Mouse (Mus musculus): ENCODE data around the gene Stx1a. TPM values are rescaled to one million over a fixed set of nuclear protein-coding genes. Genes with fewer than 3 reads are reported as not detected.
"Not testable (repeated sequence)": the region's sequence is repeated elsewhere in the genome, so short reads cannot be mapped to it uniquely, and the experiment has no call there.

Stx1a gene
- polyA plus RNA-seq, 1 experiment from 2014 or later = 90.9 TPM

DNA sequence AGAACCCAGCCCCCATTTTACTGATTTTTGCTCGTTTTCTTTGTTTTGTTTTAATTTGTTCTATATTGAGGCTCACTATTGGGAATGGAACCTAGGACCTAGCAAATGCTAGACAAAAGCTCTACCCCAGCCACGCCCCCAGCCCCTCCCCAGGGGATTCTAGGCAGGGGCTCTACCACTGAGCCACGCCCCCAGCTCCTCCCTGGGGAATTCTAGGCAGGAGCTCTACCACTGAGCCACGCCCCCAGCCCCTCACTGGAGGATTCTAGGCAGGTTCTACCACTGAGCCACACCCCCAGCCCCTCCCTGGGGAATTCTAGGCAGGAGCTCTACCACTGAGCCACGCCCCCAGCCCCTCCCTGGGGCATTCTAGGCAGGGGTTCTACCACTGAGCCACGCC, 26.0 kb downstream of the Stx1a start:
- H3K4me1 ChIP-seq (replicated peaks); H3K4me3 ChIP-seq; H3K9me3 ChIP-seq; H3K27me3 ChIP-seq; H3K9ac ChIP-seq; ATAC-seq (ENCODE audit: low read depth); H3K4me2 ChIP-seq; H3K27ac ChIP-seq (replicated peaks): not testable (repeated sequence)
- 92% methylated on average over 6 of the region's 6 CpGs for WGBS
- H3K36me3 ChIP-seq = peaks cover 77% of the 10 kb centered on the region

DNA sequence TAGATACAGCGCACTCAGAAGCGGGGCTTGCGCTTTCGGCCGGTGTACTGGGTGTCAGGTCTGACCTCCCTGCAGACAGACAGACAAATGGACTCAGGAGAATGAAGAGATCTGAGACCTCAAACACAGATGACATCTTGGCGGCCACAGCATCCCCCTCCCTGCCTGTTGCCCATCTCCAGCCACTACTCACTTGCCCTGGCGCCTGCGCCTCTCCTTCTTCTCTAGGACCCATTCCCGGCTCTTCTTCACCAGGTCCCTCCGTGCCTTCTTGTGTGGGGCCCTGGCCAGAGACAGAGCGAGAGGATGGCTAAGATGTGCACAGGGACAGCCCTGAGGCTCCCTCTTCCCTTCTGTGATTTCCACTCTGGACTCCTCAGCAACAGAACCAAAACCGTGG, 30.1 kb downstream of the Stx1a start:
- ATAC-seq (ENCODE audit: low read depth) = no peak
- Histone ChIP-seq H3K27ac (replicated peaks) (no peak overlapping the region), H3K4me1 (replicated peaks) (no peaks in the 10 kb centered on the region), H3K9ac (no peak overlapping the region), H3K4me2 (no peak overlapping the region), H3K9me3 (no peaks in the 10 kb centered on the region), H3K36me3 (peaks cover 93% of the 10 kb centered on the region), H3K27me3 (no peaks in the 10 kb centered on the region), H3K4me3 (no peak overlapping the region)
- WGBS = 92% methylated on average over 12 of the region's 12 CpGs

DNA sequence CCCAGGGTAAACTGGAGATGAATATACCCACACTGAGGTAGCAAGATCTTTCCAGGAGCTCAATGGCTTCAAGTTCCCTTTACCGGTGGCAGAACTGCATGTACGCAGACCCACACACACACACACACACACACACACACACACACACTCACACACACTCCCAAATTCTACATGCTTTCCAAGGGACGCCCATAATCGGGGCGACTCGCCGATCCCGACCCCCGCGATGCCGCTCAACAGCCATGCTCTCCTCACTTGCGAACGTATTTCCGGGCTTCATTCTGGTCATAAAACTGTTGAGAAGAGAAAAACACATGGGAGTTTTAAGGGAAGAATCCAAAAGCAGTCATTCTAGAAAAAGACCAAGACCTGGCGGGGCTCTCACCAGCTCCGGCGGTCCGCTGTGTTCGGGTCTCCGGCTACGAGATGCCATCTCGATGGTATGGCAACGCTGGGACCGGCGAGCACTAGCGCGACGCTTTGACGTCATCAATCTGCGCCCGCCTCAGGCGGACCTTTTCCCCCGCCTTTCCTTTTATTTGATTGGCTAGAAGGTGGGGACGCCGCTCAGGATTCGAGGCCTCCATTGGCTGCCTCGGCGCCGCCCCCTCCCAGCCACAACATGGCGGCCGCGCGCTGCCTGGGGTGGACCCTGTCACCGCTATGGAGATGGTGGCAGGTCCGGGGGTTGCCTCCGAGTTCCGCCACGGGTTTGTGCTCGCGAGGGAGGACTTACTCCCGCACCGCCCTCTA, 40.5 kb downstream of the Stx1a start, which contains the start of gene Dnajc30:
TSS of gene Dnajc30 (plus strand) at position 574 of the 753 bp plus-strand sequence.
- Histone ChIP-seq H3K9me3 (no peaks in the 10 kb centered on the region), H3K27ac (replicated peaks) (peak within 1 kb of the TSS; percentile 74), H3K27me3 (no peaks in the 10 kb centered on the region), H3K9ac (peak within 1 kb of the TSS; percentile 87), H3K36me3 (peaks cover 48% of the 10 kb centered on the region), H3K4me2 (peak within 1 kb of the TSS; percentile 95), H3K4me3 (peak within 1 kb of the TSS; percentile 97), H3K4me1 (replicated peaks) (peaks cover 27% of the 10 kb centered on the region)
- peak; percentile 98 for ATAC-seq (ENCODE audit: low read depth)
- under 1% methylated on average over 52 of the region's 52 CpGs for WGBS

DNA sequence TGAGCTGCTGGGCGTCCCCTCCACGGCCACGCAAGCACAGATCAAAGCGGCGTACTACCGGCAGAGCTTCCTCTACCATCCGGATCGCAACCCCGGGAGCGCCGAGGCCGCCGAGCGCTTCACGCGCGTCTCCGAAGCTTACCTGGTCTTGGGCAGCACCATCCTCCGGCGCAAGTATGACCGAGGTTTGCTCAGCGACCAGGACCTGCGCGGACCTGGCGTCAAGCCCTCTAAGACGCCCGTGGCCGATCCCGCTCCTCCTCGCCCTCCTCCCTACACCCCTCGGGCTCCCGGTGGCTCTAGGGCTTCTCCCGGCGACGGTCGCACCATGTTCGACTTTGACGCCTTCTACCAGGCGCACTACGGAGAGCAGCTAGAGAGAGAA, 41.1 kb downstream of the Stx1a start:
- H3K27ac ChIP-seq (replicated peaks) = peak overlapping the region; percentile 74
- ATAC-seq (ENCODE audit: low read depth) = peak; percentile 47
- peak overlapping the region; percentile 87 for H3K9ac ChIP-seq
- 0% methylated on average over 40 of the region's 40 CpGs for WGBS
- H3K4me1 ChIP-seq (replicated peaks) = peaks cover 27% of the 10 kb centered on the region
- H3K27me3 ChIP-seq = no peaks in the 10 kb centered on the region
- peak overlapping the region; percentile 95 for H3K4me2 ChIP-seq
- H3K9me3 ChIP-seq = no peaks in the 10 kb centered on the region
- H3K36me3 ChIP-seq = peaks cover 42% of the 10 kb centered on the region
- H3K4me3 ChIP-seq = peak overlapping the region; percentile 97

DNA sequence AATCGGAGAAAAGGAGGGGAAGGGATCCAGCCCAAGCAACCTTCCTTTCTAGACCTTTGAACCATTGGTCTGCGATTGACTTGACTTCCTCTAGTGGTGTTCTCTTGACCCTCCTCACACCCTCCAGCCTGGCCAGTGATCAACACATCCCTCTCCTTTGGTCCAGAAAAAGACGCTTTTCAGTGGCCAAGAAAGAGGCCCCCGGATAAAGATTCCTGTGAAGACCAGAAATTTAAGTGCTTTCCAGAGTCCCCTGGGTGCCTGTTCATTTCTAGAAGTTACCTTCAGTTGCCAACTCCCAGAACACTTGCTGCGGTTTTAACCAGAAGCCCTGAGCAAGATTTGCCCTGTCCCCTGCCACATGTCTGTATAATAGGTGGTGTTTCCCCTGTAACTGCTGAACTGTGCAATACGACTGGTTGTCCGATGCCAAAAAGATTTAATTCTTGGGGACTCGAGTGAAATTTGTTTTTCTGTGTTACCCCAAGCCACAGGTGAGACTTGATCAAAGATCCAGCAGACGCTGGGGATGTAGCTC, 41.7 kb downstream of the Stx1a start, which contains the start of gene Bud23:
TSS of gene Bud23 (minus strand) at position 51 of the 538 bp plus-strand sequence.
- Histone ChIP-seq H3K9ac (peak within 1 kb of the TSS; percentile 87), H3K36me3 (peaks cover 36% of the 10 kb centered on the region), H3K4me1 (replicated peaks) (peaks cover 27% of the 10 kb centered on the region), H3K4me3 (peak within 1 kb of the TSS; percentile 97), H3K4me2 (peak within 1 kb of the TSS; percentile 95), H3K27ac (replicated peaks) (peak within 1 kb of the TSS; percentile 74)
- not testable (repeated sequence) for H3K9me3 ChIP-seq; H3K27me3 ChIP-seq; ATAC-seq (ENCODE audit: low read depth)
- 80% methylated on average over 9 of the region's 9 CpGs for whole genome bisulfite sequencing

DNA sequence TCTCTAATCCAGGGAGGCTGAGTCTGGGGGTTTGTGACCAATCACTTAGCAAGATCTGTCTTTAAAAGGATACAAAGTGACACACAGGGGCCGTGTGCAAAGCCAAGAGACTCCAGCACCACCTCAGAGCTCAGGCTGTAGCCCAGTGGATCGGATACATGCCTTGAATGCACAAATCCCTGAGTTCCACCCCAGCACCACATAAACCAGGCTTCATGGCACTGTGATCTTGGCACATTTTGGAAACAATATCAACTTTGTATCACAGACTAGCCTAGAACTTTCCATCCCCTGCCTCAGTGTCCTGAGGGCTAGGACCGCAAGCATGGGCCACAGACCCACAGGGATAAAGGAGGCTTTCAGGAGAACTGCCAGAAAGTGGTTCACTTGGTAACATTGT, 42.7 kb downstream of the Stx1a start:
- H3K4me3 ChIP-seq = no peak overlapping the region
- H3K9me3 ChIP-seq = no peaks in the 10 kb centered on the region
- H3K9ac ChIP-seq = no peak overlapping the region
- 0 out of 2 replicates have a peak overlapping the region, but pooled peaks have one; percentile 95 for H3K4me2 ChIP-seq
- H3K36me3 ChIP-seq = peaks cover 32% of the 10 kb centered on the region
- 97% methylated on average over 3 of the region's 3 CpGs for WGBS
- ATAC-seq (ENCODE audit: low read depth) = no peak
- H3K27ac ChIP-seq (replicated peaks) = no peak overlapping the region
- H3K27me3 ChIP-seq = no peaks in the 10 kb centered on the region
- H3K4me1 ChIP-seq (replicated peaks) = peaks cover 27% of the 10 kb centered on the region

DNA sequence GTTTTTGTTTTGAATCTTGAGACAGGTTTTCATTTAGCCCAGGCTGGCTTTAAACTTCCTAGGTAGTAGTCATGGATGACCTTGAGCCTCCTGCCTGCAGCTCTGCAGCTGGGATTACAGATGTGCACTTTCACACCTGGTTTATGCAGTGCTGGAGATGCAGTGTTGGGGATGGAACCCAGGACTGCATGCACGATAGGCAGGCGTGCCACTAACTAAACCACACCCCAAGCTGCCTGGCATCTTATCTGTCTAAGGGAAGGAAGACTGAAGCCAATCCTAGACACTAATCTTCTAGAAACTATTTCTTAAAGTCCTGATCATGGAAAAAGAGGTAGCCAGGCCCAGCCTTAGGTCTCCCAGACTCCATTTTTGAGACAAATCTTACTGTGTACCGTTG, 47.2 kb downstream of the Stx1a start:
- Histone ChIP-seq H3K4me2 (no peak overlapping the region), H3K9ac (no peak overlapping the region), H3K27me3 (no peaks in the 10 kb centered on the region), H3K4me3 (no peak overlapping the region), H3K4me1 (replicated peaks) (peaks cover 26% of the 10 kb centered on the region), H3K36me3 (peaks cover 69% of the 10 kb centered on the region), H3K27ac (replicated peaks) (no peak overlapping the region), H3K9me3 (no peaks in the 10 kb centered on the region)
- WGBS = 92% methylated on average over 3 of the region's 3 CpGs
- no peak for ATAC-seq (ENCODE audit: low read depth)

DNA sequence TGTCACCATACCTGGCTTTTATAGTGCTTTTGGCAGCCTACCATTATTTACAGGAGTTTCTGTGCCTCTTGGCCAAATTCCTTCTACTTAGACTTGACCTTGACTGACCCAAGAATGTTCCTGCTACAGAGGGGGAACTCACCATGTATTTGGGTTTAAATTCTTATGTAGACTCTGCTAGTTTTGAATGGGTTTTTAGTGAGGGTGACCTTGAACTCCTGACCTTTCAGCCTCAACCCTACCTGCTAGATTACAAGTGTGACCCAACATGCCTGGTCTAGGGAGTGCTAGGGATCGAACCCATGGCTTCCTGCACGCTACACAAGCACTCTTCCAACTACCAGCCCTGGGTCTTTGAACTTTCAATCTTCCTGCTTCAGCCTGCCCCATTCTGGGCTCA, 48.8 kb downstream of the Stx1a start:
- 93% methylated on average over 2 of the region's 2 CpGs for whole genome bisulfite sequencing
- H3K9ac ChIP-seq = no peak overlapping the region
- H3K9me3 ChIP-seq = no peaks in the 10 kb centered on the region
- peaks cover 73% of the 10 kb centered on the region for H3K36me3 ChIP-seq
- no peak overlapping the region for H3K27ac ChIP-seq (replicated peaks)
- no peaks in the 10 kb centered on the region for H3K27me3 ChIP-seq
- H3K4me2 ChIP-seq = no peak overlapping the region
- no peak for ATAC-seq (ENCODE audit: low read depth)
- peaks cover 29% of the 10 kb centered on the region for H3K4me1 ChIP-seq (replicated peaks)
- no peak overlapping the region for H3K4me3 ChIP-seq

DNA sequence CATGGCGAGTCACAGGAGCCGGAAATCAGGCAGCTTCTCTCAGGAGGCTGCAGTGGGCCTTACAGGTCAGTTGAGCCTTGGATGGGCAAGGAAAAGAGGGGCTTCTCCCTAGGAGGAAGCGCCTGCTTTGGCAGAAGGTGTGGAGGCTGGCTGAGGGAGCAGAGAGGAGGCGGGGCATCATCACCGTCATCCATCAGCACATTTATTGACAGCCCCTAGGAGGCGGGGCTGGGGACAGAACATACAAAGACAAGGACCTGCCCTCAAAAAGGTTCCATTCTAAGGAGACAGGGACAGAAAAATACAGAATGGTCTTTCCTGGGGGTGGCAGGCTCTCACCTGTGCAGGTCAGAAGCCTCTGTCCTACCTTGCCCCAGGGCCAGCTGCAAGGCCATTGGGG, 49.4 kb downstream of the Stx1a start:
- Histone ChIP-seq H3K4me3 (no peak overlapping the region), H3K9ac (no peak overlapping the region), H3K4me1 (replicated peaks) (peaks cover 31% of the 10 kb centered on the region), H3K9me3 (no peaks in the 10 kb centered on the region), H3K27me3 (no peaks in the 10 kb centered on the region), H3K27ac (replicated peaks) (no peak overlapping the region), H3K4me2 (no peak overlapping the region), H3K36me3 (peaks cover 67% of the 10 kb centered on the region)
- no peak for ATAC-seq (ENCODE audit: low read depth)
- 63% methylated on average over 6 of the region's 6 CpGs for WGBS

DNA sequence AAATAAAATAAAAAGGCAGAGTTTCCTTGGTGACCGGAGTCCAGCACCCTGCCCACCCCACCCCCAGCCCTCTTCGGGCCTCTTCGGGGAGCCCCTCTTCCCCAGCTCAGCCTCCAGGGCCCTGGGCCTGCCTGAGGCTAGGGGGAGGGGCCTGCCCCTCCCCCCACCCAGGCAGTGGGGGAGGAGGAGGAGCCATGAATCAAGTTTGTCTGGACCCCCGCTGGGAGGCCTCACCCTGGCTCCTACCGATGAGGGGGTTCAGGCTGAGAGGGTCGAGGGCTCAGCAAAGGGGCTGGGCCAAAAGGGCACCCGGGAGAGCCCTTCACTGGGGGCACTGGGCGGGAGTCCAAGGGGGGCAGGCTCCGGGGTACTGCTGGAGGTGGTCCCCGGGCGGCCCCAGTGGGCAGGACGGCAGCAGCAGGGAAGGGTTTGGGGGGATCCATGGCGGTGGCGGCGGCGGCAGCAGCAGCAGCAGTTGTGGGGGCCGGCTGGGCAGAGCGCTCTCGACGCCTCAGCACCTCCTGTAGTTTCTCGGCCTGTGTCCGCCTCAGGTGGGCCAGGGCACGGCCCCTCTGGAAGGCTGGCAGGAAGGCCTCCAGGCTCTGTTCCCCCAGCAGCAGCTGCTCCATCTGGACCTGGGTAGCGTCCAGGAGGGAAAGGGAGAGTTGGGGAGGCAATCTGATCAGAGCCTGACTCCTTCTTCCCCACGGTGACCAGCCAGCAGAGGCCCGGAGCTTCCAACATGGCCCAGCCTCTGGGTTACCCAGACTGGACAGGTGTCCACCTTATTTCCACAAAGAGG, 50.3 kb downstream of the Stx1a start:
- no peak for ATAC-seq (ENCODE audit: low read depth)
- no peaks in the 10 kb centered on the region for H3K9me3 ChIP-seq
- peaks cover 58% of the 10 kb centered on the region for H3K36me3 ChIP-seq
- H3K4me1 ChIP-seq (replicated peaks) = peaks cover 31% of the 10 kb centered on the region
- WGBS = 18% methylated on average over 21 of the region's 26 CpGs
- 0 out of 2 replicates have a peak overlapping the region, but pooled peaks have one; percentile 13 for H3K27ac ChIP-seq (replicated peaks)
- no peak overlapping the region; the same call in 1 of the 2 replicates for H3K4me3 ChIP-seq
- peak overlapping the region; percentile 53 for H3K9ac ChIP-seq
- H3K4me2 ChIP-seq = peak overlapping the region; percentile 20; the same call in 1 of the 2 replicates
- H3K27me3 ChIP-seq = no peaks in the 10 kb centered on the region

DNA sequence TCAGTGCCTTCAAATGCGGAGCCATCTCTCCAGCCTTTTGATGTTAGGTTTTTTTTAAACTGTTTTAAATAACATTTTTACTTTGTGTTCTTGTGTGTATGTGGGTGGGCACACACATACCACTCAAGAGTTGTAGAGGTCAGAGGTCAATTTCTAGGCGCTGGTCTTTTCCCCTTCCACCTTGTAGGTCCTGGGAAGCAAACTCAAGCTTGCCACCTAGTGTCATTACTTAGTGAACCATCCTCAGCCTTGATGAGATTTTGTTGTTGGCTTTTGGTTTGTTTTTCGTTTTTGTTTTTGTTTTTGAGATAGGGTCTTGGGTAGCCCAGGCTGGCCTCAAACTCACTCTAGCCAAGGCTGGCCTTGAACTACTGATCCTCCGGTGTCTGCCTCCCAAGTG, 52.4 kb downstream of the Stx1a start:
- Histone ChIP-seq H3K4me2 (no peak overlapping the region), H3K9ac (no peak overlapping the region), H3K36me3 (peaks cover 55% of the 10 kb centered on the region), H3K4me3 (no peak overlapping the region), H3K27me3 (no peaks in the 10 kb centered on the region), H3K4me1 (replicated peaks) (peaks cover 31% of the 10 kb centered on the region), H3K9me3 (no peaks in the 10 kb centered on the region), H3K27ac (replicated peaks) (no peak overlapping the region)
- no peak for ATAC-seq (ENCODE audit: low read depth)
- WGBS = 73% methylated on average over 4 of the region's 4 CpGs

DNA sequence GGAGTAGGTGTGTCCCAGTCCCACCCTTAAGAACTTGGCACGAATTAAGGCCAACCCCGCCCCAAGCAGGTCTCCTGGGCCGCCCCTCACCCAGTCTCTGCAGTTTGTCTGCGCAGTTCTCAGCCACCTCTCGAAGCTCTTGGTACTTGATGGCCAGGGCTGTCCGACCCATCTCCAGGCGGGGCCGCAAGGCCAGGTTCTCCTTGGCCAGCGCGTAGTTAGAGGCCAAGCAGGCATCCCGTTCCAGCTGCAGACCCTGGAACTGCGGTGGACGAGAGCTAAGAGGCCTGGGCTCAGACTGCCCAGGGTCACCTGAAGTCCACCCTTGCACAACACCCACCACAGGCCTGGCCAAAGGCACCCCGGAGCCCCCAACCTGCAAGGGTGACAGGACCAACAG, 53.1 kb downstream of the Stx1a start:
- Histone ChIP-seq H3K36me3 (peaks cover 49% of the 10 kb centered on the region), H3K4me2 (peak overlapping the region; percentile 76), H3K4me1 (replicated peaks) (peaks cover 31% of the 10 kb centered on the region), H3K27me3 (no peaks in the 10 kb centered on the region), H3K4me3 (peak overlapping the region; percentile 98), H3K9me3 (no peaks in the 10 kb centered on the region), H3K27ac (replicated peaks) (no peak overlapping the region), H3K9ac (peak overlapping the region; percentile 99)
- 90% methylated on average over 14 of the region's 14 CpGs for WGBS
- ATAC-seq (ENCODE audit: low read depth) = no peak
